Mouse (Mus musculus): Measurements from ENCODE around the gene Nphs1. TPM values are rescaled to one million over a fixed set of nuclear protein-coding genes. Genes with fewer than 3 reads are reported as not detected.

Nphs1 gene
- 0.60 TPM for polyA plus RNA-seq (2012; fragmentation: generic; extraction: Trizol)
- long read RNA-seq, experiment 1 = 0 reads
- long read RNA-seq, experiment 2 = 0 reads

- TF ChIP-seq CTCF (IDR thresholded peaks at IDR 0.05; ENCODE audit: control insufficient read depth, insufficient read depth, insufficient read length) = no peak
- no peak for TF ChIP-seq CEBPB (IDR thresholded peaks at IDR 0.05; ENCODE audit: low read depth)
- no peak for TF ChIP-seq USF1 (IDR thresholded peaks at IDR 0.05; ENCODE audit: low read depth)
- no peak for TF ChIP-seq MYOG (IDR thresholded peaks at IDR 0.05; ENCODE audit: control insufficient read depth, extremely low read depth, insufficient read length)
- no peak for TF ChIP-seq FOSL1 (IDR thresholded peaks at IDR 0.05; ENCODE audit: insufficient read depth, low read length, poor library complexity, severe bottlenecking)
- no peak for TF ChIP-seq MAX (IDR thresholded peaks at IDR 0.05)
- no peak for TF ChIP-seq MYOD1 (IDR thresholded peaks at IDR 0.05; ENCODE audit: control insufficient read depth, insufficient read length, low read depth)
- Histone ChIP-seq H3K27me3 (ENCODE audit: control insufficient read depth, insufficient read depth, insufficient read length) (peaks cover 82% of the 10 kb centered on the region), H3K36me3 (ENCODE audit: control insufficient read depth, insufficient read depth) (no peaks in the 10 kb centered on the region), H3K79me2 (ENCODE audit: control insufficient read depth, insufficient read depth) (no peaks in the 10 kb centered on the region), H3K79me3 (ENCODE audit: low read depth) (no peaks in the 10 kb centered on the region), H3K4me3 (ENCODE audit: insufficient read depth, poor library complexity, severe bottlenecking) (no peak within 1 kb of the TSS), H3ac (ENCODE audit: control insufficient read depth, insufficient read length, low read depth) (no peak within 1 kb of the TSS)
Measured at GRCm38 (mm10) chr7:30457629-30458330, at the start of gene Nphs1, which contains the start of gene Kirrel2. TSS of gene Nphs1 (plus strand) at chr7:30458315. TSS of gene Kirrel2 (minus strand) at chr7:30457690.

GRCm38 (mm10) chr7:30408639-30409038 lies 49.5 kb upstream of the Nphs1 start:
- TF ChIP-seq USF1 (IDR thresholded peaks at IDR 0.05; ENCODE audit: low read depth) (no peak), CTCF (IDR thresholded peaks at IDR 0.05; ENCODE audit: control insufficient read depth, insufficient read depth, insufficient read length) (no peak), MYOG (IDR thresholded peaks at IDR 0.05; ENCODE audit: control insufficient read depth, extremely low read depth, insufficient read length) (no peak), MYOD1 (IDR thresholded peaks at IDR 0.05; ENCODE audit: control insufficient read depth, insufficient read length, low read depth) (no peak), CEBPB (IDR thresholded peaks at IDR 0.05; ENCODE audit: low read depth) (no peak), FOSL1 (IDR thresholded peaks at IDR 0.05; ENCODE audit: insufficient read depth, low read length, poor library complexity, severe bottlenecking) (no peak), MAX (IDR thresholded peaks at IDR 0.05) (no peak)
- no peak overlapping the region for H3K4me3 ChIP-seq (ENCODE audit: insufficient read depth, poor library complexity, severe bottlenecking)
- H3K36me3 ChIP-seq (ENCODE audit: control insufficient read depth, insufficient read depth) = no peaks in the 10 kb centered on the region
- H3K79me2 ChIP-seq (ENCODE audit: control insufficient read depth, insufficient read depth) = no peaks in the 10 kb centered on the region
- peaks cover 24% of the 10 kb centered on the region for H3K27me3 ChIP-seq (ENCODE audit: control insufficient read depth, insufficient read depth, insufficient read length)
- no peaks in the 10 kb centered on the region for H3K79me3 ChIP-seq (ENCODE audit: low read depth)
- no peak overlapping the region for H3ac ChIP-seq (ENCODE audit: control insufficient read depth, insufficient read length, low read depth)

DNA sequence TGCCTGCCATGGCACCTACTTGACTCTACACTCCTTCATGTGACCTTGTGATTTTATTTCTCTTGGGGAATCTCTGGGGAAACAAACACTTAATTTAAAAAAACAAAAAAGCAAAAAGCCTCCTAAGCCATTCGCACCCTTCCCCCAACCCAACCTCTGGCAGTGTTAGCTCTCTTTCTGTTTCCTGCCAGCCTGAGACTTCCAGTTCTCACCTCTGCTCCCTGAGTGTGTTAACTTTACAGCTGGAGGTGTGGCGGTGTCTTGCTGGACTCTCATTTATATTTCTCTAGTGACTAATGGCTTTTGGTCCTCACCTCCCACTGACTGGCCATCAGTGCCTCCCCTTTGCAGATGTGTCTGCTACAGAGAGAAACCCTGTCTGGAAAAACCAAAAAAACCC lies 48.3 kb upstream of the Nphs1 start:
- no peaks in the 10 kb centered on the region for H3K79me3 ChIP-seq (ENCODE audit: low read depth)
- TF ChIP-seq MYOG (IDR thresholded peaks at IDR 0.05; ENCODE audit: control insufficient read depth, extremely low read depth, insufficient read length) (no peak), USF1 (IDR thresholded peaks at IDR 0.05; ENCODE audit: low read depth) (no peak), CTCF (IDR thresholded peaks at IDR 0.05; ENCODE audit: control insufficient read depth, insufficient read depth, insufficient read length) (no peak), MAX (IDR thresholded peaks at IDR 0.05) (no peak), MYOD1 (IDR thresholded peaks at IDR 0.05; ENCODE audit: control insufficient read depth, insufficient read length, low read depth) (no peak), FOSL1 (IDR thresholded peaks at IDR 0.05; ENCODE audit: insufficient read depth, low read length, poor library complexity, severe bottlenecking) (no peak), CEBPB (IDR thresholded peaks at IDR 0.05; ENCODE audit: low read depth) (no peak)
- no peaks in the 10 kb centered on the region for H3K36me3 ChIP-seq (ENCODE audit: control insufficient read depth, insufficient read depth)

DNA sequence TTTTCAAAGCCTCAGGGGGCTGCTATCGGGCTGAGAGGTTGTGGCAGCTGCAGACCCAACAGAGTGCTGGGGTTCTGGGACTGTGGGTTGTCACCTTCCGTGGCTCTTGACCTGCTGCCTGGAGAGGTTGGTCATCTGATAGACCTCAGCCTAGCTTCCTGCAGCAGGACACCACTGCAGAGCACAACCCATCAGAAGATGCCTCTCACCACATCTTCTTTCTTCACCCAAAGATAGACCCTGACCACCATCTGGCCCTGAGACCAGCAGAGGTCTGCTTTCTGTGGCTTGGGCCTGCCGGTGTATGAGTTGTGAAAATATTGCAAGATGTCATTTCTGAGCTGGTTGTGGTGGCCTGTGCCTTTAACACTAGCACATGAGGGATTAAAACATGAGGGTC lies 47.1 kb upstream of the Nphs1 start:
- H3K4me3 ChIP-seq (ENCODE audit: insufficient read depth, poor library complexity, severe bottlenecking) = no peak overlapping the region
- H3K36me3 ChIP-seq (ENCODE audit: control insufficient read depth, insufficient read depth) = no peaks in the 10 kb centered on the region
- no peaks in the 10 kb centered on the region for H3K79me2 ChIP-seq (ENCODE audit: control insufficient read depth, insufficient read depth)
- TF ChIP-seq FOSL1 (IDR thresholded peaks at IDR 0.05; ENCODE audit: insufficient read depth, low read length, poor library complexity, severe bottlenecking) (no peak), CTCF (IDR thresholded peaks at IDR 0.05; ENCODE audit: control insufficient read depth, insufficient read depth, insufficient read length) (no peak), USF1 (IDR thresholded peaks at IDR 0.05; ENCODE audit: low read depth) (no peak), CEBPB (IDR thresholded peaks at IDR 0.05; ENCODE audit: low read depth) (no peak), MYOD1 (IDR thresholded peaks at IDR 0.05; ENCODE audit: control insufficient read depth, insufficient read length, low read depth) (no peak), MYOG (IDR thresholded peaks at IDR 0.05; ENCODE audit: control insufficient read depth, extremely low read depth, insufficient read length) (no peak), MAX (IDR thresholded peaks at IDR 0.05) (no peak)
- H3ac ChIP-seq (ENCODE audit: control insufficient read depth, insufficient read length, low read depth) = no peak overlapping the region
- peaks cover 24% of the 10 kb centered on the region for H3K27me3 ChIP-seq (ENCODE audit: control insufficient read depth, insufficient read depth, insufficient read length)
- no peaks in the 10 kb centered on the region for H3K79me3 ChIP-seq (ENCODE audit: low read depth)

More for the DNA sequence above, 48.3 kb upstream of the Nphs1 start:
- H3K4me3 ChIP-seq (ENCODE audit: insufficient read depth, poor library complexity, severe bottlenecking) = no peak overlapping the region
- H3ac ChIP-seq (ENCODE audit: control insufficient read depth, insufficient read length, low read depth) = no peak overlapping the region
- H3K27me3 ChIP-seq (ENCODE audit: control insufficient read depth, insufficient read depth, insufficient read length) = peaks cover 24% of the 10 kb centered on the region
- no peaks in the 10 kb centered on the region for H3K79me2 ChIP-seq (ENCODE audit: control insufficient read depth, insufficient read depth)

DNA sequence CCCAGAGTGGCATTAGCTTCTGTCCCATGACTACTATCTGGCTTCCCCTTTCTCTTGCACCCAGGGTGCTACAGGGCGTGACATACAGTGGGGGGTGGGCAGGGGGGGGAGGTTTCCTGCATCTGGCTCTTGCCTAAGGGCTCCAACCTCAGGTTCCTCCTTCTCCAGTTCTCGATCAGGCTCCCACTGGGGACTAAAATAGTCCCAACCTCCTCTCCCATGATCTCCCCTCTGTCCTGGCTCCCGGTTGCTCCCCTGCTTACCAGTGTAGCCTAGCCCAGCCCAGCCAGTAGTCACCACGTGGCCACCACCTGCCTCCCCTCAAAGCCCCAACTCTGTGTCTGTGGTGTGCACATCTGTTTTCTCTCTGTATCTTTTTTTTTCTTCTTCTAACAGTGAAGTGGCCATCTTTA lies 45.4 kb upstream of the Nphs1 start:
- Histone ChIP-seq H3K27me3 (ENCODE audit: control insufficient read depth, insufficient read depth, insufficient read length) (peaks cover 24% of the 10 kb centered on the region), H3ac (ENCODE audit: control insufficient read depth, insufficient read length, low read depth) (no peak overlapping the region), H3K36me3 (ENCODE audit: control insufficient read depth, insufficient read depth) (no peaks in the 10 kb centered on the region), H3K4me3 (ENCODE audit: insufficient read depth, poor library complexity, severe bottlenecking) (no peak overlapping the region), H3K79me2 (ENCODE audit: control insufficient read depth, insufficient read depth) (no peaks in the 10 kb centered on the region), H3K79me3 (ENCODE audit: low read depth) (no peaks in the 10 kb centered on the region)
- TF ChIP-seq MAX (IDR thresholded peaks at IDR 0.05) = no peak
- TF ChIP-seq MYOD1 (IDR thresholded peaks at IDR 0.05; ENCODE audit: control insufficient read depth, insufficient read length, low read depth) = no peak
- no peak for TF ChIP-seq CEBPB (IDR thresholded peaks at IDR 0.05; ENCODE audit: low read depth)
- TF ChIP-seq USF1 (IDR thresholded peaks at IDR 0.05; ENCODE audit: low read depth) = no peak
- no peak for TF ChIP-seq MYOG (IDR thresholded peaks at IDR 0.05; ENCODE audit: control insufficient read depth, extremely low read depth, insufficient read length)

All from C2C12 (cell line).